Comparison of ENCODE assay signal across 21 mouse cellular contexts in the genomic region with DNA sequence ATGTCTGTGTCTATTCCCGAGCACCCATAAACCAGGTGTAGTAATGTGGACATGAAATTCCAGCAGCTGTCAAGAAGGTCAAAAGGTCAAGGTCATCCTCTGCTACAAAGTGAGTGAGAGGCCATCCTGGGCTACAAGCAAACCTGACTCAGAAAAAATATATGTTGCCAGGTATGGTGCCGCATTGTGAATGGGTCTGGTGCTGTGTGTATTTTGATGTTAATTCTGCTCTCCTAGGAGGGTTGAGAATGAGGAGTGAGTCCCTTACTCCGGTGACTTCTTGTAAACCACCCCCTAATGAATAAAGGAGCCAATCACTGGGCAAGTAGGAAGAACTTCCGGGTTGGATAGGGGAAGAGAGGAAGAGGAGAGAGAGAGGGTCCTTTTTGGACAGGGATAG. TPM values are rescaled to one million over a fixed set of nuclear protein-coding genes. Genes with fewer than 3 reads are reported as not detected.
DNase-seq lines count a peak whose midpoint lies in the region; TF ChIP-seq lines count a peak whose summit lies in the region.
"Had no signal": no experiment of that assay in that cellular context is flagged by ENCODE, and none has a peak within 500 bp of the region (broad histone marks: within the 10 kb centered on the region; RNA-seq: fewer than 3 reads in every experiment).

No protein-coding gene starts in this region.

- H3K36me3 ChIP-seq in E14TG2a.4 (ENCODE audit: insufficient read depth, low read length) = no peaks in the 10 kb centered on the region
- no peaks in the 10 kb centered on the region for H3K36me3 ChIP-seq in ES-E14 (ENCODE audit: control insufficient read depth, insufficient read depth, low read length, poor library complexity, severe bottlenecking)
- H3K36me3 ChIP-seq: embryonic facial prominence, embryonic 10.5 days; embryonic facial prominence, embryonic 12.5 days; forebrain, embryonic 15.5 days had no signal

- H3K27me3 ChIP-seq in E14TG2a.4 (ENCODE audit: insufficient read depth, low read length) = no peaks in the 10 kb centered on the region
- H3K27me3 ChIP-seq: CH12.LX; embryonic facial prominence, embryonic 12.5 days; forebrain, embryonic 13.5 days; forebrain, embryonic 15.5 days had no signal

- in situ Hi-C loops in ES-E14 (cut with MboI; ENCODE audit: low sequenced_read_pairs in 2 of 2, unreplicated experiment in 2 of 2) = no loop called here

- DNase-seq in ES-E14 (ENCODE audit: low read depth, low spot score) (no peak), ZHBTc4 (ENCODE audit: low read depth, low spot score) (peak; percentile 69)
- no peak for DNase-seq in retina, embryonic 14.5 days (ENCODE audit: low spot score)
- DNase-seq in heart, adult 9 months (ENCODE audit: low spot score in 2 of 2) = no peak
- DNase-seq: adrenal gland, adult 2 months; adrenal gland, postnatal 10 days; adrenal gland, postnatal 25 days; B cell, adult 2 months; cerebellum, adult 11 months; cerebellum, adult 18-20 months; cerebellum, adult 8-10 months; cerebellum, adult 9-11 months; cerebellum, postnatal 14 days; cerebellum, postnatal 36 days; forebrain, postnatal 0 days had no signal

- peaks cover 82% of the 10 kb centered on the region for H3K4me1 ChIP-seq in E14TG2a.4 (replicated peaks; ENCODE audit: low read depth, low read length)
- H3K4me1 ChIP-seq in ES-E14 (ENCODE audit: control insufficient read depth in 2 of 2, insufficient read depth in 2 of 2, low read length in 2 of 2, poor library complexity in 1 of 2) = peaks cover 3 to 15% of the 10 kb centered on the region in 2 experiments
- H3K4me1 ChIP-seq: forebrain, embryonic 13.5 days; forebrain, embryonic 15.5 days had no signal

- TF ChIP-seq CTCF in E14TG2a.4 (conservative IDR thresholded peaks at IDR 0.05; ENCODE audit: low read length) = no peak

- peak overlapping the region; percentile 74; the same call in 1 of the 2 replicates for H3K27ac ChIP-seq in ES-E14 (ENCODE audit: insufficient read depth, low read depth, low read length, poor library complexity, severe bottlenecking)
- H3K27ac ChIP-seq: embryonic facial prominence, embryonic 12.5 days; forebrain, embryonic 13.5 days; forebrain, embryonic 15.5 days had no signal

- H3K9me3 ChIP-seq in E14TG2a.4 (ENCODE audit: low read length) = no peaks in the 10 kb centered on the region
- no peaks in the 10 kb centered on the region for H3K9me3 ChIP-seq in ES-E14 (ENCODE audit: control insufficient read depth, insufficient read depth, low read depth, low read length)
- H3K9me3 ChIP-seq: embryonic facial prominence, embryonic 10.5 days; embryonic facial prominence, embryonic 12.5 days; forebrain, embryonic 13.5 days; forebrain, embryonic 15.5 days had no signal

- H3K9ac ChIP-seq in ES-E14 (ENCODE audit: insufficient read depth, low read depth, low read length, poor library complexity, severe bottlenecking) = no peak overlapping the region; the same call in 1 of the 2 replicates
- H3K9ac ChIP-seq: embryonic facial prominence, embryonic 12.5 days; forebrain, embryonic 13.5 days; forebrain, embryonic 15.5 days; forebrain, postnatal 0 days had no signal

- H3K4me3 ChIP-seq in E14TG2a.4 (replicated peaks; ENCODE audit: low read length) (peak overlapping the region; percentile 62), ES-E14 (ENCODE audit: insufficient read depth in 1 of 2, low read depth in 1 of 2, low read length in 2 of 2, poor library complexity in 1 of 2, severe bottlenecking in 1 of 2) (peak overlapping the region in 1 of 2 experiments; percentile 55; a peak in 1 of 4 replicates)
- H3K4me3 ChIP-seq: embryonic facial prominence, embryonic 10.5 days; embryonic facial prominence, embryonic 12.5 days; forebrain, embryonic 13.5 days; forebrain, embryonic 15.5 days had no signal

TF ChIP-seq in ES-E14, 5 proteins besides CTCF, POLR2A, EP300 and RAD21:
- TF ChIP-seq CHD2 (IDR thresholded peaks at IDR 0.05; ENCODE audit: low read depth, low read length) = no peak
- no peak for TF ChIP-seq HCFC1 (IDR thresholded peaks at IDR 0.05; ENCODE audit: borderline replicate concordance, insufficient read depth, low read length)
TF ChIP-seq in ES-E14: peak in this region for 0.

RNA-seq across cellular contexts. Expression of a gene that starts 24.7 kb away (rescaled TPM):
- total RNA-seq in ES-E14 (2012; rRNA removed) = 6.7 and 8.2 TPM in 2 replicates

RNA-seq across cellular contexts. Expression of a gene that starts 31.1 kb away (rescaled TPM):
- 36.4 and 53.2 TPM in 2 replicates for total RNA-seq in ES-E14 (2012; rRNA removed)

RNA-seq across cellular contexts. Expression of a gene that starts 56.6 kb away (rescaled TPM):
- 6.6 and 10.3 TPM in 2 replicates for total RNA-seq in ES-E14 (2012; rRNA removed)

RNA-seq across cellular contexts. Expression of a gene that starts 58.3 kb away (rescaled TPM):
- total RNA-seq in ES-E14 (2012; rRNA removed) = 43.0 and 60.0 TPM in 2 replicates

RNA-seq across cellular contexts. Expression of a gene that starts 59.4 kb away (rescaled TPM):
- 44.1 and 74.5 TPM in 2 replicates for total RNA-seq in ES-E14 (2012; rRNA removed)
